Mouse (Mus musculus) olfactory bulb, adult 2 months (tissue): ENCODE results near the gene Vps39. TPM values are rescaled to one million over a fixed set of nuclear protein-coding genes. Genes with fewer than 3 reads are reported as not detected.

Experiments used
- H3K27ac ChIP-seq: fragments of 200-500 bp; 2 replicates; pipeline ENCODE4 v1.5.1; 2012; ENCODE audit warnings: low read depth, low read length; ENCODE audit not compliant: insufficient read depth
- H3K4me1 ChIP-seq: fragments of 200-500 bp; 2 replicates; pipeline ENCODE4 v1.6.1; 2012; ENCODE audit warnings: low read length; ENCODE audit not compliant: control insufficient read depth, insufficient read depth
- H3K4me3 ChIP-seq: fragments of 200-500 bp; 2 replicates; pipeline ENCODE4 v1.5.1; 2012; ENCODE audit warnings: mild to moderate bottlenecking, low read depth, low read length, moderate library complexity; ENCODE audit not compliant: insufficient read depth
- CTCF ChIP-seq: fragments of 200-500 bp; IDR thresholded peaks from 2 replicates; pipeline ENCODE4 v1.5.1; 2012; ENCODE audit warnings: low read depth, mild to moderate bottlenecking, low read length, moderate library complexity; ENCODE audit not compliant: insufficient read depth
- POLR2A ChIP-seq: fragments of 200-500 bp; IDR thresholded peaks from 2 replicates; pipeline ENCODE4 v1.6.1; 2012; ENCODE audit warnings: mild to moderate bottlenecking, low read depth, low read length, moderate library complexity; ENCODE audit not compliant: insufficient read depth
- WGBS: fragments of 180-500 bp; shearing (Covaris S2); methylation state at CpG from one replicate; pipeline ENCODE4 v1.1.7; 2018; 5-methylcytosine and 5-hydroxymethylcytosine counted together
- polyA plus RNA-seq: library from polyadenylated mRNA; stranded (reverse); fragments of >200 nt; gene quantifications from 2 replicates; pipeline ENCODE4 v1.2.4, GENCODE M21; 2012; ENCODE audit warnings: low replicate concordance; ENCODE audit not compliant: missing spikeins, insufficient read depth, insufficient read length

Gene Vps39
- polyA plus RNA-seq, 1 experiment: 75.0 TPM

DNA sequence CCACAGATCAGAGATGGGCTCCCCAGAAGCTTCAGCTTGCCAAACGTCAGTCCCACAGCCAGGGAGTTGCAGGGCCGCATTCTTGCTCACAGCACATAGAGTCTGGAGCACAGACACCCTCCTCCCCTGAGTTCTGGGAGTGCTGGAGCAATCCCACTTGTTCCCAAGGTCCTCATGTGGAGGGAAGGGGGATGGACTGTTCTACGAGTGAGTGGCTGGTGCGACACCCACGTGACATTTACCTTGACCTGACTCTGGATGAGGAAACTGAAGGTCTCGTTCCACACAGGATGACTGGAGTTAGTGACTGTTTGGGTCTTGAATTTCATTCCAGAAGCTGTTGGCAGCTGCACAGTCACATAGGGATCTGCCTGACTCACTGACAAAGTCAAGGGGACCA lies 69.4 kb downstream of the Vps39 start:
- H3K4me1 ChIP-seq: no peaks in the 10 kb centered on the region

DNA sequence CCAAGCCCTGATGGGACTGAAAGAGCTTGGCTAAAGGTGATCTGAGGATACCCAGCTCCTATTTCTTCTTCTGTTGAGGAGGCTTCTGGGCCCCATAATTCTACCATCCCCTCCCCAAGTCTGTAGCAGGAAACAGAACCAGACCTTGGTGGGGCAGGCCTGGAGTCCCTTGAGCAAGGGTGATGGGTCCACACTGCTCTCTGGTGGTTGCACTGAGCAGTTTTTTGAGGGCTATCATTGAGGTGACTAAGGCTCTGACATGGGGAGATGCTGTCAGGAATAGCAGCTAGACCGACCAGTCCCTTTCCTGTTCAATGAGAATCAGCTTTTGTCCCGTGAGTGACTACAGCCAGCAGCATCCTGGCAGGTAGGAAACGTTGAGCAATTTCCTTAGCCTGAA lies 71.7 kb downstream of the Vps39 start:
- Histone ChIP-seq H3K27ac (no peak overlapping the region), H3K4me1 (no peaks in the 10 kb centered on the region), H3K4me3 (no peak overlapping the region)
- WGBS: 73% methylated on average over 3 of the region's 3 CpGs
- TF ChIP-seq CTCF (no peak), POLR2A (no peak)

More for the DNA sequence above, 69.4 kb downstream of the Vps39 start:
- 68% methylated on average over 6 of the region's 6 CpGs for WGBS
- no peak overlapping the region for H3K4me3 ChIP-seq
- TF ChIP-seq POLR2A (no peak), CTCF (no peak)
- no peak overlapping the region for H3K27ac ChIP-seq

DNA sequence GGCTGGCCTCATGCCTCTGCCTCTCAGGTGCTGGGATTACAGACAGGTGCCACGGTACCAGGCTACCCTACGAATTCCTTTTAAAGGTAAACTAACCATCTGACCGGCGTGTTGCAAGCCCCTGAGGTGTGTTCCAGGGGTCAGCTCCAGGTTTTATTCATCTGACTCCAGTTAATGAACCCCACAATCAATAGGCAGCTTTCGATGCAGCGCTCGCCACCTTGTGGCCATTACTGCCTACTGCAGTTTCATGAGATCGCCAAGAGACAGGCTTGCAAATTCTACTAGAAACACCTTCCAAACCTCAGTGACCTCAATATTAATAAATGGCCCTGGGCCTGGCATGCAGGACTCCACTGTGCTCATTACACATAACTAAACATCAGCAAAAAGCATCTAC lies 73.0 kb downstream of the Vps39 start:
- Histone ChIP-seq H3K4me3 (no peak overlapping the region), H3K27ac (no peak overlapping the region), H3K4me1 (no peaks in the 10 kb centered on the region)
- TF ChIP-seq CTCF (peak; percentile 61; the same call in 1 of the 2 replicates), POLR2A (no peak)
- 11% methylated on average over 8 of the region's 8 CpGs for whole genome bisulfite sequencing

DNA sequence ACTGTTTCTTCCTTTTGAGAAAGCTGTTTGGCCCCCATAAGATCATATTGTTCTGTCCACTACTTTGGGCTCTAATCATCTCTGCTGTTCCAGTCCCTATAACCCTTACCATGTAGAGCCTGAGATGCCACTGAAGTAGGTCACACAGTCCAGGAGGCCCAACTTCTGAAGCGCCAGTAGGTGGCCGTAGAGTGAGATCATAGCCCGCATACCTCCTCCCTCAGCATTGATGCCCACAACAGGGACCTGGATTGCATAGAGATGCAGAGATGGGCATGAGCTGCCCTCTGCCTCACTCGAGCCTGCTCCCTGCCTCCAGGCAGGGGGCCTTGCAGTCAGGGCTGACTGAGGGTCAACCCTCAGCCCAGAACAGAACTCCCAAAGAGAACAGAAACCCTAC lies 76.0 kb downstream of the Vps39 start:
- no peak overlapping the region for H3K27ac ChIP-seq
- H3K4me3 ChIP-seq: no peak overlapping the region
- TF ChIP-seq POLR2A (no peak), CTCF (no peak)
- 84% methylated on average over 4 of the region's 4 CpGs for WGBS
- no peaks in the 10 kb centered on the region for H3K4me1 ChIP-seq

DNA sequence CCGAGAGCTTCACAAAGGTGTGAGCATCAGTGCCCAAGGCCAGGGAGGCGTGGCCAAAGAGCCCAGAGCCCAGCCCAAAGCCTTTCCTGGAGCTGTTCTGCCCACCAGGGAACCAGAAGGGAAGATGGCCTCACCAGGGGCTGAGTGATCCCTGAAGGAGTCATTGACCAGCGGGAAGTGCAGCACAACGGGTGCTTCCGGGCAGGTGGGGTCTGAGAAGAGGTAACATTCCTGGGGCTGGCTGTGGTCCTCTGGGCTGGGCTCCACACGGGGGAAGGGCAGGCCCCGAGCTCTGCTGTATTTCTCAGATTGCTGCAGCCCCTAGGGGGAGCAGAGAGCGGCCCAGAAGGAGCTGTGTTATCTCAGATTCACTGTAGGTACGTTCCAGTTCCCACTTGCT lies 84.3 kb downstream of the Vps39 start:
- Histone ChIP-seq H3K4me1 (no peaks in the 10 kb centered on the region), H3K4me3 (no peak overlapping the region), H3K27ac (no peak overlapping the region)
- TF ChIP-seq CTCF (0 out of 2 replicates have a peak, but pooled peaks have one; percentile 3), POLR2A (no peak)
- 8% methylated on average over 9 of the region's 9 CpGs for WGBS

Other genes with a start within 250 kb of the Vps39 start
- not detected in 2 replicates for gene Ehd4, start 198.5 kb downstream of the Vps39 start, polyA plus RNA-seq
- not detected in 2 replicates for gene Pla2g4e, start 107.8 kb downstream of the Vps39 start, polyA plus RNA-seq
- not detected in 2 replicates for gene Pla2g4d, start 63.9 kb downstream of the Vps39 start, polyA plus RNA-seq
- not detected in 2 replicates for gene Pla2g4f, start 39.0 kb downstream of the Vps39 start, polyA plus RNA-seq
- gene Ganc, start 50.8 kb upstream of the Vps39 start, polyA plus RNA-seq: 580 TPM in 1 of 2 replicates, not detected in the other
- gene Tmem87a, start 51.0 kb upstream of the Vps39 start, polyA plus RNA-seq: not detected in 2 replicates
- not detected in 2 replicates for gene Capn3, start 102.9 kb upstream of the Vps39 start, polyA plus RNA-seq
- gene Zfp106, start 210.7 kb upstream of the Vps39 start, polyA plus RNA-seq: 169 and 420 TPM in 2 replicates
- not detected in 2 replicates for gene Snap23, start 214.5 kb upstream of the Vps39 start, polyA plus RNA-seq